Mouse (Mus musculus) small intestine, adult 2 months (tissue): Measurements from ENCODE around the gene Aamp.
A peak's percentile ranks its signal among the peaks of the same experiment; 100 is the strongest.

Experiments used
- CTCF ChIP-seq: fragments of 200-500 bp; IDR thresholded peaks from 2 replicates; pipeline ENCODE4 v1.5.1; 2012; ENCODE audit warnings: low read depth, mild to moderate bottlenecking, control low read depth, inconsistent platforms, low read length, moderate library complexity, mixed read lengths; ENCODE audit not compliant: insufficient replicate concordance, insufficient read length; ENCODE audit errors: extremely low read depth
- POLR2A ChIP-seq: fragments of 200-500 bp; IDR thresholded peaks from 2 replicates; pipeline ENCODE4 v1.6.1; 2012; ENCODE audit warnings: low read depth, mild to moderate bottlenecking, control low read depth, inconsistent platforms, low read length, moderate library complexity

- TF ChIP-seq CTCF (no peak), POLR2A (peak; percentile 43)
These were observed 11.1 kb upstream of the Aamp start for GRCm38 (mm10) chr1:74295456-74296171.
